Mouse (Mus musculus) cerebellum, adult 2 months (tissue): ENCODE results near the gene Fam98b.

Source experiments
- CTCF ChIP-seq: fragments of 200-500 bp; IDR thresholded peaks from 2 replicates; pipeline ENCODE4 v1.5.1; 2011; ENCODE audit warnings: low read depth, mild to moderate bottlenecking, control low read depth, low read length, moderate library complexity, borderline replicate concordance; ENCODE audit not compliant: insufficient read depth
- POLR2A ChIP-seq: fragments of 200-500 bp; IDR thresholded peaks from 2 replicates; pipeline ENCODE4 v1.6.1; 2011; ENCODE audit warnings: low read length, control low read depth, borderline replicate concordance; ENCODE audit not compliant: insufficient read depth

DNA sequence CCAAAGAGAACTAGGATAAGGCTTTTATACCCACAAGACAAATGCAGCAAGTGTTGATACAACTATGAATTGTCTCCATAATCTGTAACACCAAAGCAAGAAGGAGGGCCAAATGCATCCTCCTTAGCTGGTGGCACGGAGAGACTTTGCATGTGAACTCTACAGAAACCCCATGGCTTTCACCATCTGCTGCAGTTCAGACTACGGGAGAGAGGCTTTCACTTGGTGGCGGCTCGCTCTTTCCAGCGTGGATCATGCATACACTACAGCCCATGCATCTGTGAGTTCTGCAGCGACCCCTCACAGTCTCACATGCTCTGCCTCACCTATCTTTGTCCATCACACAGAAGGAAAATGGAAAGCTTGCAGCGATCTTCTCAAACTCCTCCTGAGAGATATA is 38.8 kb downstream of the Fam98b start:
- TF ChIP-seq CTCF, result no peak
- TF ChIP-seq POLR2A, result no peak
